Mouse (Mus musculus): Measurements from ENCODE around the gene Ccdc73.
A peak's percentile ranks its signal among the peaks of the same experiment; 100 is the strongest.
"Not testable (repeated sequence)": the region's sequence is repeated elsewhere in the genome, so short reads cannot be mapped to it uniquely, and the experiment has no call there.

Gene Ccdc73

DNA sequence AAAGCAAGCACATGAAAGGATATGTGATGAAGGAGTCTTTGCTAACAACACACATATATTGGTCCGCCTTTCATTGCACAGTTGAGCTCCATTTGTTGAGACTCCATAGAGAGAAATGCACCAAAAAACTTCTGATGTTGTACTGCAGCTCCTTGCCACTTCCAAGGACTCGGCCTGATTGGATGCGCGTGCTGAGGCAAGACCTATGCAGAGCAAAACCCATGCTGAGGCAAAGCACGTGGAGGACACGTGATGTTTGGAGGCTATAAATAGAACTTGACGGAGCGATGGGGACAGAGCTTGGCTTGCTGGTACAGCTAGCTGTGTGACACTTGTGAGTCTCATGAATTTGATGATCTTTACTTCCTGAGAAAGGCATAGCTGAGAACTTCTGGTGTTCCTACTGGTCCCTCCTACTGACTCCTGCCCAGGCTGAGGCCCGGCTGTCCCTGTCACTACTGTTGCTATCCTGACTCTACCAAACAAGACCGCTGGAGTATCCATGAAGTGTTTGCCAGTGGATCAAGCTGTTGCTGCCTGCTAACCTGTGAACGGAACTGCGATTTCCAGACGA lies at the start of gene Ccdc73:
Gene Ccdc73 (plus strand): TSS at position 524 of the 574 bp plus-strand sequence.
- DNase-seq = no peak

DNA sequence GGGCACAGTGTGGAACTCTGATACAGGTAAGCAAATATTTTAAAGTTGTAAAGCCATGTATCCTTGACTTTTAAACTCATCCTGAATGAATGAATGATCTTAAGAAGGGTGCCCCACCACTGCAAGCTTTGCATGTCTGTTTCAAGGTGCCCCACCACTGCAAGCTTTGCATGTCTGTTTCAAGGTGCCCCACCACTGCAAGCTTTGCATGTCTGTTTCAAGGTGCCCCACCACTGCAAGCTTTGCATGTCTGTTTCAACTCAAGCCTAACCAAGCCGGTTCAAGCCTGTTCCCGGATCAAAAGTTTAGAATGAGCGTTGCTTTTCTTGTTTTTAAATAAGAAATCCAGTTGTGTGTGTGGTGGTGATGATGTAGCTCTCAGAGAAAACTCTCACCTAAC lies 48.8 kb upstream of the Ccdc73 start:
- DNase-seq = not testable (repeated sequence)

DNA sequence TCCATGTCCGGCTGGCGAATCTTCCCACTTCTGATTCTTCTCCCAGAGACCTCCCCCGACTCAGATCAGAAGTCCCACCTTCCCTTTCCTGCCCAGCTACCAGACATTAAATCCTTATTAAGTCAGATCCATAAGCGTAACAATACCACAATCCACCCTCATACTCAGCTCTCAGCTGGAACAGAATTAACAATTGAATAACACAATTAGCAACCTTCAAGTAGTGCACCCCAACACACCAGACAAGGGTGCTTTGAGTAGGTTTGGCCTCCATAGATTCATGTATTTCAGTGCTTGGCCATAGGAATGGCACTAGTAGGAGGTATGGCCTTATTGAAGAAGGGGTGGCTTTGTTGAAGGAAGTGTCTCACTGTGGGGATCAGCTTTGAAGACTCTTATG lies 41.4 kb upstream of the Ccdc73 start:
- DNase-seq = no peak

DNA sequence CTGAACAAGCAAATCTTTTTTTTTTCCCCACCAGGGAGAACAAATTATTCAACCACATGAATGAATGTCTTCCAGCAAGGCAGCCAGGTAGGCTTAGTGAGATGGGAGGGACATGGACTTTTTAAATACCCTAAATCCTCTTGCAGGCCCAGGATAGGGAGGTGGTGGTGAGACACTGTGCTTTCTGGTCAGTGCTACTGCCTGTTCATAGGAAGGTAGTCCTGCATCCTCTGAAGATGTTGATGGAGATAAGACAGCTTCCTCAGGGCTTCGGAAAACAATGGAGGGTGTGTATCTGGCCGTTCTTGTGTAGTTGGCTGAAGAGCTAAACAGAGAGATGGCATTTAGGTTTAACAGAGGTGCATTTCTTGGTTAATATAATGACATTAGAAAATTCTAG lies 35.1 kb upstream of the Ccdc73 start:
- DNase-seq = no peak

DNA sequence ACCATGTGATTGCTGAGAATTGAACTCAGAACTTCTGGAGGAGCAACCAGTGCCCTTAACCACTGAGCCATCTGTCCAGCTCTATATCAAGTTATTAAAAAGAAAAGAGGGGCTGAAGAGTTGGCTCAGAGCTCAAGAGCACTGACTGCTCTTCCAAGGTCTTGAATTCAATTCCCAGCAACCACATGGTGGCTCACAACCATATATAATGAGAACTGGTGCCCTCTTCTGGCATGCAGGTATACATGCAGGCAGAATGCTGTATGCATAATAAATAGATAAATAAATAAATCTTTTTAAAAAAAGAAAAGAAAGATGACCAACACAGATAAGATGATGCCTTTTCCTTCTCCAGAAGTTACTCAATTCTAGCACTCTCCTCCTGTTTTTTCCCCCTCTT lies 26.6 kb upstream of the Ccdc73 start:
- DNase-seq = no peak

DNA sequence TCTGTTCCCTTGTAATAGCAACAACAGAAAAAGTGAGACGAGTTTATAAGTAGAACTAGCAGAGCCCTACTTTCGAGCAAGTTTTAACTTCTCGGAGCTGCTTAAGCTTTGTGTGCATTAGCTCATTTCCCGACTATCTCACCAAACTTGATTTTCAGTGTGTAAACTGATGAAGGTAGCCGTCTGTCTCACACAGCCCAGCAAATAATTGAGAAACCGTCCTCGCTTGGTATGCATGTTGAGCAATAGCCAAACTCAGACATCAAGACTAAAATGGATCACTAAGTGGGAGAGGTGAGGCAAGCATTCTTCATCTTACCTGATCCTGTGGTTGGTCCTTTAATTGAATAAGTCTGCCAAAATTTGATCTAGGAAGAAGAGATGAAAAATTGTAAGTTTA lies 25.9 kb upstream of the Ccdc73 start:
- DNase-seq = no peak

DNA sequence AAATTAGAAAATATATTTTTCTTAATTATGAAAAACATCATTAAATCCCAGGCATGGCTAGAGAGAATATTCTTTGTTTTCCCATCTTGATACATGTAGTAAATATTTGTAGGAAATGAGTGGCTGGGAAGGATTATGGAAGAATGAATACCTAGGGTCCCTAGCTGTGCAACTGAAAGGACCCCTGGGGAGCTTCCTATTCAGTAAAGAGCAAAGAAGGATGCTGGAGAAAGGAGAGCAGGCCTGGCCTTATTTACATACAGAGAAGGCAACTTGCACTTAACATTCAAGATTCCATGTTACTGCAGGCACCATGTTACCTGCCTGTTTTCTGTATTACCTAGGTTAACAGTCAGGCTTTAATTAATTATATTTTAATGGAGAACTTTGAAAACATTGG lies 25.0 kb upstream of the Ccdc73 start:
- DNase-seq = no peak

DNA sequence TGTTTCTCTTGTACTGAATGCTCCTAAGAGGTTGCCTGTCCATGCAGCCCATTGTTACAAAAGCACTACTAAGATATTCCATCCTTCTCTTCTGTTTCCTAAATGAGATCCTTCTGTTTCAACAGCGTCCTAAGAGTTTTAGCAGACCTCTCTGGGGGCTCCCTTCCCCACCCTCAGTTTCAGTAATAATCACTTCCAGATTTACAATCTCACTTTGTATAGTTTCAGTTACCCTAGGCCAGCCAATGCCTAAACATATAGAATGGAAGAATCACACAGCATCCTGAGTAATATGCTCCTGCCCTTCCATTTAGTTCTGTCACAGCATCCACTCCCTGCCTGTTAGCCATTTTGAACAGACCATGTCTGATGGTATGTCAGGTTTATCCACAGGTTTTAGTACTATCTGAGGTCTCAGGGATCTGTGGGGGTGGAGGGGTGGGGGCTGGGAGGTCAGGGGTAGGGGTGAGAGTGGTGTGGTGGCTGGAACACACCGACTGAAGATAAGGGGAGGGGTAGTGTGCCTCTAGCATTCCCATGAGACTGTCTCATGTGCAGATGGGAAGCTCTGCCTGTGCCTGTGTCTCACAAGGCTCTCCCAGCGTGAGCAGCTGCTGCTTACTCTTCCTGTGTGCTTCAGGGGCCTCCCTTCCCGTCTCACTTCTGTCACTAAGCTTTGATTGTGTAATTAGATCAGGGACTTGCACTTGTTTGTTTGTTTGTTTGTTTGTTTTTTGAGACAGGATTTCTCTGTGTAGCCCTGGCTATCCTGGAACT lies 20.8 kb upstream of the Ccdc73 start:
- no peak for DNase-seq

DNA sequence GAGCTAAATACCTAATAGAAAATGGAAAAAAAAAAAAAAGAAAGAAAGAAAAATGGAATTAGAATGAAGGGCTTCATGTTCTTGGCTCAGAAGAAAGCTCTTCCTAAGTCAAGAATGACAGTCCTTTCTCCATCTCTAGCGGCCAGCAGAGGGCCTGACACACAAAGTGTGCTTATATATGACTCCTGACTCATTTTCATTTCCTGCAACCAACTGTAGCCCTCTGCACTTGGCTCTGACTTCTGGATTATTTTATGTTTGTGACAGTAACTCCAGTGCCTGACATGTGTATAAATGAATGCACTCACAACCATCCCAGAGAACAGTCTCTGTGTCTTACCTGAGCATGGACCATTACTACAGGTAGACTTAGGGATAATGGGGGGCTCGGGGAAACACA lies 20.0 kb upstream of the Ccdc73 start:
- no peak for DNase-seq

DNA sequence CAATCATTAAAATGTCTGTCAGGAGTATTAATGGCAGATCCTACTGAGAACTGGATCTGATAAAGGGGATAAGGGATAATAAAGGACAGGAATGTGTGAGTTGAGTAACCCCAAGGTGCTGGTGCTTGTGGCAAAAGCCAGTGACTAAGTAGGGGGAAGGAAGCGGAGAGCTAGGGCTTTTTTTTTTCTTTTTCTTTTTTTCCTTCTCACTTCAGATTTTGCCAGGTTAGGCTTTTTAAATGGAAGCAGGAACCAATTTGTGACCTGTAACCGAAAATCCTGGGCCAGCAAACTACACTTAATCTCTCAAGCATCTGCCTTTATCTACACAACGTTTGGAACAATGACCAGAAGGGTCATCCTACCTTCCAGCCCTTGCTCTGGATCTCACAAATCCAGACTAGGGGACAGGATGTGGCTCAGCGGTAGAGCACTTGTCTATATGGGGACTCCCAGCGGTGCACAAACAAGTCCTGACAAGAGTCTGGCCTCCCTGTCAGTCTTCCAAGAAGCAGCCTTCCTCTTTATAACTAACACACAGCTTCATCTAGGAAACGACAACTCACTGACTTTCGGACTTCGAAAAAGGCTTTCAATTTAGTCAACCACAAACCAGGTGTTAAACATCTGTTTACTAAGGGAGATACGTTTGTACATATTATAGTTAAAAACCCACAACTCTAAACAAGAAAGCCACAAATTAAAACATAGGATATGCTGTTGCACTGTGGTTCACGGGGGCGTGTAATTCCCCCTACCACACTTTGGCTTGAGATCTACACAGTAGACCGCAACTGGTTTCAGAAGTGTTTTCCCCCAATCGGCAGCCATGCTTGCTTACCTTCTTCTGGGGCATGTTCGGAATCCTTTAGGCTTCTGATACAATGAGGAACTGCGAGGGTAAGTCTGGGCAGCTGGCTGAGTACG lies 19.1 kb upstream of the Ccdc73 start:
- no peak for DNase-seq

DNA sequence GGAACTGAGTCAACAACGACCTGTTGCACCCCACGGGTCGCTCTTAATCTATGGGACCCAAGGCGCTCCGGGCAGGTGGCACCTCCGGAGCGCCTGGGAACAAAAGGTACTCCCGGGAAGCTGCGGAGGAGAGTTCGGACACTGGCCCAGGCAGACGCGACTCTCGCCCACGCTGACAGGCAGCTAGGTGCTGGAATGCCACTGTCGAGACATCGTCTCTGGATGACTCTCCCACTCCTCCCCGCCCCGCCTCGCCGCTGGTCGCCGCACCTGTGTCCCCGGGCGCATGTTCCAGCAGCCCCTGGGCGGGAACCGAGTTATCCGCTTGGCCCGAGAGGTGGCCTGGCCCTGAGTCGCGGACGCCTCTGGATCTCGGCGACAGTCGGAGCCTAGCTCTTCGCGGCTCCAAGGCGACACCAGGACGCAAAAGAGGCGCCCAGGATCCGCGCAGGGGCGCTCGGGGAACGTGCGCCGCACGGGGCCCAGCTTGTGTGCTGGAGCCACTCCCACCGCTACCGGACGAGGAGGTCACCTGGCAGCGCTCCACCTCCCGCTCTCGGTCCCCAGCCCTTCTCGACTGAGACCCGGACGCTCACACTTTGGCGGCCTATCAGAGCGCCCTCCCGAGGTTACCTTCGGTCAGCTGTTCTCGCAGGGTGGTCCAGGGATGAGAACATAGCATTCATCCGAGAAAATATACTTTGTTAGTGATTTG lies 18.2 kb upstream of the Ccdc73 start, which contains the start of gene Prrg4:
Gene Prrg4 (minus strand): TSS at position 601 of the 715 bp plus-strand sequence.
- peak; percentile 6 for DNase-seq

DNA sequence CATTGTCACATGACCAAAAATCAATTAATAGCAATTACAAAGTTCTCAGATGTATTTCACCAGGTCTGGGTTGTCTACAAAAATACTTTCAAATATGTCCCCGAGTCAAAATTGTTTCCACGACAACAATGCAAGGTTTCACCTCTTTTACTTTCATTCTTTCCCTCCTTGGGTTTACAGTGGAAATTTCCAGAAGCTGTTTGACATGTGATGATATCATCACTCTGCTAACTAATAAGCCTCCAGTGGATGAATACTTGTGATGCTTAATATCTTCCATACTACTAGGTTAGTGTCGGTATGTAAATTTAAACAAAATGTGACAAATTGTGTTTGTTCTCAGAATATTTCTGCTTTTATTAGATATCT lies 17.6 kb upstream of the Ccdc73 start:
- DNase-seq = no peak

DNA sequence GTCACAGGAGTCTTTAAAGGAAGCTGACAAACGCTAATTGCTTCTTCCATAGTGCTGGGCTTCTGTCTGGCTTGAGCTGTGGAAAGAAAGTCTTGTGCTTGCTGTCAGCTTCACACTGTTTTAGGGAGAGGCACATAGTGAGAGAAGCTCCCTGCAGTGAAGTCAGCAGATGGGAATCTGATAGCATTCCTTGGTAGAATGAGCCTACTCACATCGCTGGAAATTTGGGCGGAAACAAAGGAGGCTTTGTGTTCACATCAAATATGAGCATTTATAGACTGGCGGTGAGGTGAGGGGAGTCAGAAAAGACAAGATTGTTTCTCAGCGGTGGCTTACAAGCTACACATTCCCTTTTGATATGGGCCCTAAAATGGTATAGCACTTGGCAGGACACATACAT lies 15.9 kb upstream of the Ccdc73 start:
- DNase-seq = no peak

DNA sequence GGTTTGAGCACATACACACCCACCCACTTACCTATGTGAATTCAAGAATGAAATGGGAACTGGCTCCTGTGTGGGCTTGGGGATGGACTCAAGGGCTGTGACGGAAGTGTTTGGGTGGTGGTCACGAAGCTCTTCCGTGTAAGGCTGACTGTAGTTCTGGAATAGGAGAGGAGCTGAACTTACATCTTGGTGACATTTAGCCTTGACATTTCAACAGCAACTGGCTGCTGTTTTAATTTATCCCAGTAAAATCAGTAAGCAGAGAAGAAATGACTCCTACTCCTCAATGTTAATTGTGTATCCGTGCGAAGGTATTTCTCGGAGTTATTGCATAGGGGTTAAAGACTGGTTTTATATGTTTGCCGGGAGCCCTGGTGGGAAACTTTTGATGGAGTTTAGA lies 15.1 kb upstream of the Ccdc73 start:
- no peak for DNase-seq

DNA sequence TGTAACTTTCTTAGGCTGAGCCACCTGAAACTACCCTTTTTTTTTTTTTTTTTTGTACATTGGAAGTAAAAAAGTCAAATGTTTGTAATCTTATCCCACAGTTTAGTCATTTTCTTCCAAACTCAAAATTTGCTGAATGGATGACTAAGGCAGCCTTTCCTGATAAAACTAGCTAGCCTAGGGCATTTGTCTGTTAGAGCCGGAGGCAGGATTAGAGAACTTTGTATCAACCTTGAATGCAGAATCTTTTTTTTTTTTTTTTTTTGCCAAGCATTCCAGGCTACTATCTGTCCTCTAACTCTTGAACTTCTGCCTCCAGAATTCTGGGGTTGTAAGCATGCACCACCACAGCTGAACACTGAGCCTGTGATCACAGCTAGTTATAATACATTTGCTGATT lies 12.8 kb upstream of the Ccdc73 start:
- DNase-seq = no peak

DNA sequence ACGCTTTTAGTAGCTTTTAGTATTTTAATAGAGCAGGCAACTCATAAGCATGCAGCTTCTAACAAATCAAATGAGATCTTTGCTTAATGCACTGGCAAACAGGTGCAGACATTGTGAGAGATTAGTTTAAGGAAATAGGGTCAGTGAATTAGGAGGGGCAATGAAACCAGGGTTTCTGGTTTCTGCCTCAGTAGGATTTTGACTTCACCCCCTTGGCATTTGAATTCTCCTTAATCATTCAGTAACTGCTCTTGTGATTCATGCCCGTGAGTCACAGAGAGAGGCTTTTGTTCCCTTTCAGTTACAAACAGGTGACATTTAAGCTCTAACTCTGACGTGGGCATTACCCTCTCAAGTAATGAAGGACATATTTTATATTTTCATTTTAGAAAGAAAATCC lies 11.9 kb upstream of the Ccdc73 start:
- no peak for DNase-seq

DNA sequence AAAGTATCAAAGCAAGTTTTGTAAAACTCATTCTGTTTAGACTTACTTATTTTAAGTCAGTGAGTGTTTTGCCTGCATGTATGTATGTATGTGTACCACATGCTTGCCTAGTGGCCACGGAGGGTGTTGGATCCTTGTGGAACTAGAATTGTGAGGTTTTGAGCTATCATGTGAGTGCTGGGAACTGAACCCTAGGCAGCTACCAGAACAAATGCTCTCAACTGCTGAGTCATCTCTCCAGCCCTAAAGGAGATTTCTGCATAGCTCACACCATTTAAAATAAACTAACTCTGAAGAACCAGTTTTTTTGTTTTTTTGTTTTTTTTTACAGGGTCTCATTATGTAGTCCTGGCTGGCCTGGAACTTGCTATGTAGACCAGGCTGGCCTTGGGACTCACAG lies 11.4 kb upstream of the Ccdc73 start:
- no peak for DNase-seq

DNA sequence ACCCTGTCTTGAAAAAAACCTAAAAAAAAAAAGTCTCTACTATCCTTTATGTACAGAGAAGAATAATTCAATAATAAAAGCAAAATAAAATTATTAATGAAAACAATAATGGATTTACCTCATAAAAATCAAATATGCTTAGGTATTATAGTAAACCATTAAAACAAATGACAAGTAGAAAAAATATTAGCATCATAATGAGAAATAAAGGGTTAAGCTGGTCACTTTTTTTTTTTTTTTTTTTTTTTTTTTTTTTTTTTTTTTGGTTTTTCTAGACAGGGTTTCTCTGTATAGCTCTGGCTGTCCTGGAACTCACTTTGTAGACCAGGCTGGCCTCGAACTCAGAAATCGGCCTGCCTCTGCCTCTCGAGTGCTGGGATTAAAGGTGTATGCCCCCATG lies 9.5 kb upstream of the Ccdc73 start:
- DNase-seq = not testable (repeated sequence)

DNA sequence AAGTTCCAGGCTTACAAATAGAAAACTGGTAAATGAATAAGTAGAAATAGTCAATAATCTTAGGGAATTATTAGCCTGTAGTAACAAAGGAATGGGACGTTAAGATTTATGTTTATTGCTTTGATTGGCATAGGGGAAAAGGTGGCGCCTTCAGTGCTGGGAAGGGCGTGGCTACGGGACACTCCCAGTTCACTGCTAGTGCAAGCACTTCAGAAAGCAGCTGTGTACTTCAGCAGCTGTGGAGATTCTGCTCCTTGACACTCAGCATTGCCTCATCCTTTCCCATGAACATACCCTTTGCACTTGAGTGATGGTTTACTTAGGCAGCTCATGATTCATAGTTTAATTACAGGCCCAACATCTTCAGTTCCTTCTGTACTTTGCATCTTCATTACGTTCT lies 8.5 kb upstream of the Ccdc73 start:
- DNase-seq = no peak

DNA sequence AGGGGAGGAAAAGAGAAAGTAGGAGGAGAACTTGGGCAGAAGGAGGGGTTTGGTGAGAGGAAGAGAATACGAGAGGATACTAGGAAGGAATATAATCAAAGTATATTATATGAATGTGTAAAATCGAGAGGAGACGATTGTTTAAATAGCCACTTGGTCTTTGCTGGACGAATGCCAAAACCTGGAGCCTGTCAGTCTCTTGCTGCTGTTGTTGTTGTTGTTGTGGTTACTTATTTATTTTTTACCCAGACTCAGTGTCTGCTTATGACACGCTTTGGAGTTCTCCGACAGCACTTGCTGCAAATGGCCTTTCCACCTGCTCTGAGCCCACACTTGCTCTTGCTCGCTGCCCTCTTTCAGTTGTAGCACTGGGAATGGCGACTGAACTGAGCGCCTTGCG lies 7.2 kb upstream of the Ccdc73 start:
- DNase-seq = no peak

DNA sequence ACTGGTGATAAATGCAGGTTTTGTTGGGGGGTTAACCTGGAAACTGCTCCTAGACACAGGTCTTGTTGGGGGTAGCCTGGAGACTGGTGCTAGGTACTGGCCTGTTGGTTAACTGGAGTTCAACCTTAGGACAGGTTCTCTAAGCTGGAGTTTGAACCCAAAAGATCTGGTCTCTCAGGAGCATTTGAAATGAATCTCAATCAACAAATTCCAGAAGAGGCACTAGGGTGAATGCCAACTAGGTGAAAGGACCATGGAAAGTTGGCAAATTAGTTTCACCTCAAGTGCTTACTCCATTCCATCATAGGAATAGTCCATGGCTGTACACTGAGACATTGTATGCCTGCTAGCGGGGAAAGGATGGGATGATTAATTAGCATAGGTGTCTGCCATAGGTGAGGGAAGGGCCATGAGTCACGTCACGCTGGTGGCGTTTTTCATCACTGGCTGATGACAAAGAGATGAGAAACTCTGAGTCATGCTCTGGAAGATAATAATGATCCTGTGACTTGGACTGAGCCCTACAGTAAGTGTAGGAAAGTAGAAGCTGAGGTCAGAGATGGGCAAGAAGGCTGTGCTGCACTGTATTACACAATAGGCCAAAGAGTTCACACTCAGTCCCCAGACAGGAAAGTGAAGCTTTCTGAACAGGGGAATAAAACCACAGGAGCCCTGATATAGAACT lies 3.3 kb upstream of the Ccdc73 start:
- no peak for DNase-seq

DNA sequence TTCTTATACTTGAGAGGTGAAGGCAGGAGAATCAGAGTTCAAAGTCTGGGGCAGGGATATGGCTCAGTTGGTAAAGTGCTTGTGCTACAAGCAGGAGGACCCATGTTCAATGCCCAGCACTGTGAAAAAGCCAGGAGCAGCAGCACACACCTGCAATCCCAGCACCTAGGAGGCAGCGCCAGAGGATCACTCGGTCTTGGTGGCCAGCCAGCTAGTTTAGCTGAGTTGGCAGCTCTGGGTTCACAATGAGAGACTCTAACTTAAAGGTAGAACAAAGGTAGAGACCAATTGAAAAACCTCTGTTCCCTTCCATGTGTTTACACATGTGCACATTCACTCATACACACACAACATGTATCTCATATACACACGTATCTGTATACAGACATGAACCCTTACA lies 1.5 kb downstream of the Ccdc73 start:
- no peak for DNase-seq

DNA sequence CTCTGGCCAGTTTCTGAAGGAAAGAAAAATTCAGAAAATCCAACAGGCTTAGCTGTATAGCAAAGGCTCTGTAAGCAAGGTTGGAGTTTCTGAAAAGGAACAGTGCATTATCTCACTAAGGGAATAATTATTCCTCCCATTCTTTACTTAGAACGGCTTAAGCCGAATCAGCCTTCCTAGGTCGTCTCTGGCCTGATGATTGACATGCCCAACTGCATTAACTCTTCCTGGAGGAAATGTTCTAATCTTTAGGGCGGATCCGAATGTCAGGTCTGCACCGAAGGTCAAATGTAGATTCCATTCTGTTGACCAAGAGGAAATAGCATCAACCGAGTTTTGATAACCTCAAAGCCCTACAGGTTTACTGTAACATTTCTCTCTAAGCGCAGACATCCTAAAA lies 11.2 kb downstream of the Ccdc73 start:
- no peak for DNase-seq

Measured in cerebellum, adult 11-12 months (tissue).